Comparison of ENCODE assay signal across 8 mouse cellular contexts in the genomic region with DNA sequence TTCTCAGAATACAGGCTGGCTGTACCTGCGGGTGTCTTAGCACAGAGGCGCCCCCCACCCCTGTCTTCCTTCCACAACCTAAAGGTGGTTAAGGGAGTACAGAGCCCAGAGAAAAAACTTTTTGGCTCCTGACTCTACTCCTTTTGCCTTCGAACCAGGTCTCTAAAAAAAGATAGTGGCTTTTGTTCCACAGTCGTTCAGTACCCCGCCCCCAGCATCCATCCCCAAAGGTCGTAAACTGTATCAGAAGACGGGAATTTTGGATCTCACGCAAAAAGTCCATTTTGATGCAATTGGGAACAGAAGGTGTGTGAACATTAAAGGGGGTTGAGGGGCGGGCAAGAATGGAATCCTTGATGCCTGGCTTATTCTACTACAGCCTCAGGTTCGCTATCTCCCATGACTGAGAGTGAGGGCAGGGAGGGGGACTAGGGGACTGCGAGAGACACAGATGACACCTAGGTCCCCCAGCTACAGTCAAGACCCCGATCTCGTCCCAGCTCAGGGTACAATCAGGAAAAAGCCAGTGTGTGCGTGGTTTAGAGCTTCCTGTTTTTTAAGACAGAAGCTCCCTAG. TPM values are rescaled to one million over a fixed set of nuclear protein-coding genes. Genes with fewer than 3 reads are reported as not detected.
DNase-seq lines count a peak whose midpoint lies in the region; ATAC-seq and TF ChIP-seq lines count a peak whose summit lies in the region.

No protein-coding gene starts in this region.

- H3K27ac ChIP-seq in forebrain, embryonic 12.5 days: peak overlapping the region; percentile 99
- H3K27ac ChIP-seq in limb, embryonic 14.5 days (replicated peaks; ENCODE audit: low read depth, low read length): peak overlapping the region; percentile 88
- H3K27ac ChIP-seq in stomach, embryonic 14.5 days (ENCODE audit: low read length): peak overlapping the region; percentile 84

- H3K36me3 ChIP-seq in erythroblast, embryonic 14.5 days (ENCODE audit: control insufficient read depth): no peaks in the 10 kb centered on the region
- no peaks in the 10 kb centered on the region for H3K36me3 ChIP-seq in C2C12 (ENCODE audit: control insufficient read depth, insufficient read depth)
- H3K36me3 ChIP-seq in forebrain, embryonic 12.5 days (replicated peaks): no peaks in the 10 kb centered on the region
- H3K36me3 ChIP-seq in limb, embryonic 14.5 days (ENCODE audit: control insufficient read depth, insufficient read depth, low read length): no peaks in the 10 kb centered on the region
- H3K36me3 ChIP-seq in stomach, embryonic 14.5 days (ENCODE audit: control insufficient read depth, insufficient read depth, low read length): no peaks in the 10 kb centered on the region

- WGBS in forebrain, embryonic 12.5 days: under 1% methylated on average over 14 of the region's 14 CpGs
- WGBS in limb, embryonic 14.5 days: 2% methylated on average over 14 of the region's 14 CpGs
- WGBS in stomach, embryonic 14.5 days: 1% methylated on average over 14 of the region's 14 CpGs

- peak overlapping the region; percentile 80 for H3K4me2 ChIP-seq in forebrain, embryonic 12.5 days
- peak overlapping the region; percentile 97 for H3K4me2 ChIP-seq in limb, embryonic 14.5 days (replicated peaks; ENCODE audit: low read depth, low read length, severe bottlenecking)
- peak overlapping the region; percentile 56 for H3K4me2 ChIP-seq in stomach, embryonic 14.5 days (replicated peaks; ENCODE audit: low read depth, low read length)

- peak overlapping the region; percentile 71 for H3K4me3 ChIP-seq in erythroblast, embryonic 14.5 days (replicated peaks)
- peak overlapping the region; percentile 21 for H3K4me3 ChIP-seq in C2C12 (ENCODE audit: insufficient read depth, poor library complexity, severe bottlenecking)
- H3K4me3 ChIP-seq in forebrain, embryonic 12.5 days (replicated peaks): peak overlapping the region; percentile 87
- peak overlapping the region; percentile 63 for H3K4me3 ChIP-seq in limb, embryonic 14.5 days (replicated peaks; ENCODE audit: low read length)
- peak overlapping the region; percentile 87 for H3K4me3 ChIP-seq in stomach, embryonic 14.5 days (ENCODE audit: low read depth, low read length)

- peaks cover 23% of the 10 kb centered on the region for H3K27me3 ChIP-seq in erythroblast, embryonic 14.5 days (ENCODE audit: control insufficient read depth)
- no peaks in the 10 kb centered on the region for H3K27me3 ChIP-seq in C2C12 (ENCODE audit: control insufficient read depth, insufficient read depth, insufficient read length)
- no peaks in the 10 kb centered on the region for H3K27me3 ChIP-seq in forebrain, embryonic 12.5 days
- H3K27me3 ChIP-seq in limb, embryonic 14.5 days (ENCODE audit: control insufficient read depth, insufficient read depth, low read length): no peaks in the 10 kb centered on the region
- H3K27me3 ChIP-seq in stomach, embryonic 14.5 days (ENCODE audit: control insufficient read depth, insufficient read depth, low read length): no peaks in the 10 kb centered on the region

- peaks cover 37% of the 10 kb centered on the region for H3K4me1 ChIP-seq in erythroblast, embryonic 14.5 days (ENCODE audit: control insufficient read depth)
- H3K4me1 ChIP-seq in forebrain, embryonic 12.5 days: peaks cover 21% of the 10 kb centered on the region
- H3K4me1 ChIP-seq in limb, embryonic 14.5 days (ENCODE audit: control insufficient read depth, insufficient read depth, low read length): peaks cover 12% of the 10 kb centered on the region
- H3K4me1 ChIP-seq in stomach, embryonic 14.5 days (ENCODE audit: control insufficient read depth, insufficient read depth, low read length): peaks cover 12% of the 10 kb centered on the region

- no peak for TF ChIP-seq CTCF in C2C12 (IDR thresholded peaks at IDR 0.05; ENCODE audit: control insufficient read depth, insufficient read depth, insufficient read length)

- peak overlapping the region; percentile 94 for H3K9ac ChIP-seq in forebrain, embryonic 12.5 days
- peak overlapping the region; percentile 72 for H3K9ac ChIP-seq in limb, embryonic 14.5 days (ENCODE audit: low read depth, low read length, severe bottlenecking)
- peak overlapping the region; percentile 45 for H3K9ac ChIP-seq in stomach, embryonic 14.5 days (replicated peaks; ENCODE audit: low read depth, low read length)

- H3ac ChIP-seq in C2C12 (ENCODE audit: control insufficient read depth, insufficient read length, low read depth): peak overlapping the region; percentile 88

- no peak for TF ChIP-seq POLR2A in limb, embryonic 14.5 days (IDR thresholded peaks at IDR 0.05; ENCODE audit: borderline replicate concordance, extremely low read depth, insufficient read depth, insufficient read length)

- no peaks in the 10 kb centered on the region for H3K9me3 ChIP-seq in erythroblast, embryonic 14.5 days (ENCODE audit: control insufficient read depth, low read length)
- H3K9me3 ChIP-seq in forebrain, embryonic 12.5 days: no peaks in the 10 kb centered on the region
- H3K9me3 ChIP-seq in limb, embryonic 14.5 days (ENCODE audit: control insufficient read depth, low read length): no peaks in the 10 kb centered on the region
- H3K9me3 ChIP-seq in stomach, embryonic 14.5 days (ENCODE audit: control insufficient read depth, low read depth, low read length): no peaks in the 10 kb centered on the region

- ATAC-seq in erythroblast, adult 5-6 weeks (replicated peaks; ENCODE audit: low FRiP score, poor library complexity, severe bottlenecking): no peak
- ATAC-seq in forebrain, embryonic 12.5 days (ENCODE audit: low FRiP score): peak; percentile 34; the same call in 1 of the 2 replicates
- ATAC-seq in limb, embryonic 14.5 days (ENCODE audit: low FRiP score, low read depth): no peak
- peak; percentile 14; the same call in 1 of the 2 replicates for ATAC-seq in stomach, embryonic 14.5 days (ENCODE audit: insufficient number of reproducible peaks, insufficient read depth, low FRiP score, low read depth)

- peaks cover 49% of the 10 kb centered on the region for H3K79me2 ChIP-seq in C2C12 (ENCODE audit: control insufficient read depth, insufficient read depth)

- no peak for DNase-seq in limb, embryonic 14.5 days (ENCODE audit: low spot score)
- DNase-seq in cerebellum, postnatal 14 days: no peak
- no peak for DNase-seq in spleen, adult 12 weeks (ENCODE audit: low spot score)

- H3K79me3 ChIP-seq in C2C12 (ENCODE audit: low read depth): peaks cover 18% of the 10 kb centered on the region

TF ChIP-seq in C2C12, 6 proteins besides CTCF, POLR2A, EP300 and RAD21:
- TF ChIP-seq USF1 (IDR thresholded peaks at IDR 0.05; ENCODE audit: low read depth) (no peak), MYOG (IDR thresholded peaks at IDR 0.05; ENCODE audit: control insufficient read depth, extremely low read depth, insufficient read length) (no peak), FOSL1 (IDR thresholded peaks at IDR 0.05; ENCODE audit: insufficient read depth, low read length, poor library complexity, severe bottlenecking) (no peak), CEBPB (IDR thresholded peaks at IDR 0.05; ENCODE audit: low read depth) (no peak), MYOD1 (IDR thresholded peaks at IDR 0.05; ENCODE audit: control insufficient read depth, insufficient read length, low read depth) (no peak), MAX (IDR thresholded peaks at IDR 0.05) (no peak)

RNA-seq across cellular contexts. Expression of a gene that starts 3.4 kb away (rescaled TPM):
- 0.03 and 0.04 TPM in 2 replicates for polyA plus RNA-seq in erythroblast, embryonic 14.5 days (2012)
- total RNA-seq in erythroblast, adult 5-6 weeks (2015; ENCODE audit: low replicate concordance): 1.7 and 3.3 TPM in 2 replicates
- total RNA-seq in erythroblast, adult 5-6 weeks (2017; ENCODE audit: low replicate concordance): 0.84 and 1.3 TPM in 2 replicates
- 2.2 TPM for polyA plus RNA-seq in C2C12 (2012; fragmentation: generic; extraction: Trizol)
- polyA plus RNA-seq in forebrain, embryonic 12.5 days (2016; fragmentation: Nextera tagmentation; extraction: Ambion mirVana): 7.6 and 7.7 TPM in 2 replicates
- polyA plus RNA-seq in limb, embryonic 14.5 days (2012; rRNA removed): 5.4 and 6.1 TPM in 2 replicates
- 5.6 and 6.7 TPM in 2 replicates for polyA plus RNA-seq in limb, embryonic 14.5 days (2014; fragmentation: Nextera tagmentation; extraction: Ambion mirVana)
- 8.6 and 9.3 TPM in 2 replicates for polyA plus RNA-seq in stomach, embryonic 14.5 days (2014; fragmentation: Nextera tagmentation; extraction: Ambion mirVana)

Comparison
In these comparisons a context has a peak if more than half of its experiments do, and no peak if none do; other contexts are left out.
1. H3K4me3 ChIP-seq: peak in every context shown above with its lines; median percentile 87 in forebrain, embryonic 12.5 days; 87 in stomach, embryonic 14.5 days; 71 in erythroblast, embryonic 14.5 days; 63 in limb, embryonic 14.5 days; 21 in C2C12.
2. ATAC-seq: peak in forebrain, embryonic 12.5 days (single experiment) and stomach, embryonic 14.5 days (single experiment); none in erythroblast, adult 5-6 weeks (single experiment) and limb, embryonic 14.5 days (single experiment).
3. Peak in every context shown above with its lines, with median percentiles within 50 percentile points of each other: H3K27ac ChIP-seq, H3K4me2 ChIP-seq and H3K9ac ChIP-seq.